Mouse (Mus musculus) bone marrow macrophage, adult 2 months (primary cell): ENCODE results near the gene Dlx4.

Source experiments
- CTCF ChIP-seq: IDR thresholded peaks from 2 replicates; pipeline ENCODE4 v1.5.1; 2012; ENCODE audit warnings: low read depth, mild to moderate bottlenecking, low read length, moderate library complexity
- POLR2A ChIP-seq: IDR thresholded peaks from 2 replicates; pipeline ENCODE4 v1.6.1; 2012; ENCODE audit warnings: mild to moderate bottlenecking, low read depth, low read length, borderline replicate concordance

DNA sequence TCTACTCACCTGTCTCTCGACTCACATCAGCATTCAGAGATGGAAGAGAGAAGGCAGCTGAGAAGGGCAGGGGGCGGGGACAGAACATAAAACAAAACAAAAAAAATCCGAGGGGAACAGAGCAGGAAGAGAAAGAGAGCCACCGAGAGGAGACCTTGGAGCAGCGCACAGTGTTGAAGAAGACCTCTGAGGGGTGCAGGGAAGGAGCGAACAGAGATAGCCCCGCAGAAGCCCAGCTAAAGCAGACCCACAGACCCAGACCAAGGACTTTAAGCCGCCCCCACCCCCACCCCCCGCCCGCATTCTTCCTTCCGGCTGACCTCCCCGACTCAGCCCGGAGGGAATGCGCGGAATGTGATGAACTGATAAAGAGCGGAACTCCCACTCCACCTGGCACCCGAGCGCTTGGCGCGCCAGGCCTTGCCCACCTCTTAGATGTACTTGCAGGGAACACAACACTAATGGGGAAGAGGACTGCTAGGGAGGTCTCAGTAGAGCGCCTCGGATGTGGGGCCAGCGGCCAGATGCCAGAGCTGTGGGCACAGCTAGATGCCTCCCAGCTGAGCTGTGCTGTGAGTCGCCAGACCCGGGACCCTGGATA is 40.7 kb downstream of the Dlx4 start:
- TF ChIP-seq CTCF (no peak), POLR2A (no peak)
